Mouse (Mus musculus): ENCODE results near the gene Rnf213. TPM values are rescaled to one million over a fixed set of nuclear protein-coding genes. Genes with fewer than 3 reads are reported as not detected.

Rnf213 gene
- total RNA-seq, 1 experiment, result 37.3 TPM

- Histone ChIP-seq H3K4me3 (ENCODE audit: insufficient read depth in 1 of 2, low read depth in 1 of 2, low read length in 2 of 2, poor library complexity in 1 of 2, severe bottlenecking in 1 of 2) (no peak overlapping the region), H3K4me1 (ENCODE audit: control insufficient read depth in 2 of 2, insufficient read depth in 2 of 2, low read length in 2 of 2, poor library complexity in 1 of 2) (peaks cover 2 to 4% of the 10 kb centered on the region in 2 experiments; a peak in 1 of 4 replicates), H3K9ac (ENCODE audit: insufficient read depth, low read depth, low read length, poor library complexity, severe bottlenecking) (no peak overlapping the region), H3K9me3 (ENCODE audit: control insufficient read depth, insufficient read depth, low read depth, low read length) (no peaks in the 10 kb centered on the region), H3K27ac (ENCODE audit: insufficient read depth, low read depth, low read length, poor library complexity, severe bottlenecking) (no peak overlapping the region), H3K36me3 (ENCODE audit: control insufficient read depth, insufficient read depth, low read length, poor library complexity, severe bottlenecking) (peaks cover 19% of the 10 kb centered on the region)
- no peak for DNase-seq (ENCODE audit: low read depth, low spot score)
- in situ Hi-C loops (cut with MboI; ENCODE audit: low sequenced_read_pairs in 2 of 2, unreplicated experiment in 2 of 2), result no loop called here
- TF ChIP-seq ZNF384 (IDR thresholded peaks at IDR 0.05; ENCODE audit: low read depth, low read length), result no peak
- TF ChIP-seq ZC3H11A (IDR thresholded peaks at IDR 0.05; ENCODE audit: borderline replicate concordance, low read depth, low read length), result no peak
Measured at GRCm38 (mm10) chr11:119432706-119433105, 39.8 kb downstream of the Rnf213 start.

GRCm38 (mm10) chr11:119434316-119434715 is 41.4 kb downstream of the Rnf213 start:
- no peak for DNase-seq (ENCODE audit: low read depth, low spot score)
- Histone ChIP-seq H3K9ac (ENCODE audit: insufficient read depth, low read depth, low read length, poor library complexity, severe bottlenecking) (no peak overlapping the region), H3K36me3 (ENCODE audit: control insufficient read depth, insufficient read depth, low read length, poor library complexity, severe bottlenecking) (peaks cover 17% of the 10 kb centered on the region)

GRCm38 (mm10) chr11:119435880-119436872 is 43.3 kb downstream of the Rnf213 start:
- no peak for DNase-seq (ENCODE audit: low read depth, low spot score)
- in situ Hi-C loops (cut with MboI; ENCODE audit: low sequenced_read_pairs in 2 of 2, unreplicated experiment in 2 of 2), result no loop called here
- Histone ChIP-seq H3K4me1 (ENCODE audit: control insufficient read depth in 2 of 2, insufficient read depth in 2 of 2, low read length in 2 of 2, poor library complexity in 1 of 2) (no peaks in the 10 kb centered on the region), H3K27ac (ENCODE audit: insufficient read depth, low read depth, low read length, poor library complexity, severe bottlenecking) (no peak overlapping the region), H3K9ac (ENCODE audit: insufficient read depth, low read depth, low read length, poor library complexity, severe bottlenecking) (no peak overlapping the region), H3K36me3 (ENCODE audit: control insufficient read depth, insufficient read depth, low read length, poor library complexity, severe bottlenecking) (peaks cover 17% of the 10 kb centered on the region), H3K9me3 (ENCODE audit: control insufficient read depth, insufficient read depth, low read depth, low read length) (no peaks in the 10 kb centered on the region), H3K4me3 (ENCODE audit: insufficient read depth in 1 of 2, low read depth in 1 of 2, low read length in 2 of 2, poor library complexity in 1 of 2, severe bottlenecking in 1 of 2) (no peak overlapping the region)
- TF ChIP-seq ZC3H11A (IDR thresholded peaks at IDR 0.05; ENCODE audit: borderline replicate concordance, low read depth, low read length), result no peak
- no peak for TF ChIP-seq ZNF384 (IDR thresholded peaks at IDR 0.05; ENCODE audit: low read depth, low read length)

More at GRCm38 (mm10) chr11:119434316-119434715, 41.4 kb downstream of the Rnf213 start:
- in situ Hi-C loops (cut with MboI; ENCODE audit: low sequenced_read_pairs in 2 of 2, unreplicated experiment in 2 of 2), result no loop called here
- Histone ChIP-seq H3K4me3 (ENCODE audit: insufficient read depth in 1 of 2, low read depth in 1 of 2, low read length in 2 of 2, poor library complexity in 1 of 2, severe bottlenecking in 1 of 2) (no peak overlapping the region), H3K4me1 (ENCODE audit: control insufficient read depth in 2 of 2, insufficient read depth in 2 of 2, low read length in 2 of 2, poor library complexity in 1 of 2) (no peaks in the 10 kb centered on the region), H3K9me3 (ENCODE audit: control insufficient read depth, insufficient read depth, low read depth, low read length) (no peaks in the 10 kb centered on the region), H3K27ac (ENCODE audit: insufficient read depth, low read depth, low read length, poor library complexity, severe bottlenecking) (no peak overlapping the region)
- TF ChIP-seq CHD2 (IDR thresholded peaks at IDR 0.05; ENCODE audit: low read depth, low read length) (no peak), ZNF384 (IDR thresholded peaks at IDR 0.05; ENCODE audit: low read depth, low read length) (no peak), ZC3H11A (IDR thresholded peaks at IDR 0.05; ENCODE audit: borderline replicate concordance, low read depth, low read length) (no peak), MAFK (IDR thresholded peaks at IDR 0.05; ENCODE audit: insufficient read depth, low read depth, low read length) (no peak), HCFC1 (IDR thresholded peaks at IDR 0.05; ENCODE audit: borderline replicate concordance, insufficient read depth, low read length) (no peak)

- Histone ChIP-seq H3K36me3 (ENCODE audit: control insufficient read depth, insufficient read depth, low read length, poor library complexity, severe bottlenecking) (peaks cover 21% of the 10 kb centered on the region), H3K9me3 (ENCODE audit: control insufficient read depth, insufficient read depth, low read depth, low read length) (no peaks in the 10 kb centered on the region), H3K27ac (ENCODE audit: insufficient read depth, low read depth, low read length, poor library complexity, severe bottlenecking) (no peak overlapping the region), H3K4me1 (ENCODE audit: control insufficient read depth in 2 of 2, insufficient read depth in 2 of 2, low read length in 2 of 2, poor library complexity in 1 of 2) (no peaks in the 10 kb centered on the region), H3K9ac (ENCODE audit: insufficient read depth, low read depth, low read length, poor library complexity, severe bottlenecking) (no peak overlapping the region), H3K4me3 (ENCODE audit: insufficient read depth in 1 of 2, low read depth in 1 of 2, low read length in 2 of 2, poor library complexity in 1 of 2, severe bottlenecking in 1 of 2) (no peak overlapping the region)
- in situ Hi-C loops (cut with MboI; ENCODE audit: low sequenced_read_pairs in 2 of 2, unreplicated experiment in 2 of 2), result no loop called here
- no peak for DNase-seq (ENCODE audit: low read depth, low spot score)
- TF ChIP-seq MAFK (IDR thresholded peaks at IDR 0.05; ENCODE audit: insufficient read depth, low read depth, low read length) (no peak), HCFC1 (IDR thresholded peaks at IDR 0.05; ENCODE audit: borderline replicate concordance, insufficient read depth, low read length) (no peak), ZC3H11A (IDR thresholded peaks at IDR 0.05; ENCODE audit: borderline replicate concordance, low read depth, low read length) (no peak), ZNF384 (IDR thresholded peaks at IDR 0.05; ENCODE audit: low read depth, low read length) (no peak), CHD2 (IDR thresholded peaks at IDR 0.05; ENCODE audit: low read depth, low read length) (no peak)
Measured at GRCm38 (mm10) chr11:119438776-119439175, 45.9 kb downstream of the Rnf213 start.

Measured in ES-E14 (cell line).